Mouse (Mus musculus): Measurements from ENCODE around the gene Gmnn.

- TF ChIP-seq POLR2A (IDR thresholded peaks at IDR 0.05; ENCODE audit: borderline replicate concordance, control insufficient read depth, low read depth, low read length) (peak; percentile 100), CTCF (IDR thresholded peaks at IDR 0.05; ENCODE audit: control insufficient read depth, insufficient read depth, low read length) (no peak)
Measured at GRCm38 (mm10) chr13:24800674-24801307, 39.1 kb upstream of the Gmnn start.
